Mouse (Mus musculus): Measurements from ENCODE around the gene Slc25a39. TPM values are rescaled to one million over a fixed set of nuclear protein-coding genes. Genes with fewer than 3 reads are reported as not detected.

Slc25a39 gene
- total and polyA plus RNA-seq, 3 experiments, result 108 to 226 (median 199) TPM

DNA sequence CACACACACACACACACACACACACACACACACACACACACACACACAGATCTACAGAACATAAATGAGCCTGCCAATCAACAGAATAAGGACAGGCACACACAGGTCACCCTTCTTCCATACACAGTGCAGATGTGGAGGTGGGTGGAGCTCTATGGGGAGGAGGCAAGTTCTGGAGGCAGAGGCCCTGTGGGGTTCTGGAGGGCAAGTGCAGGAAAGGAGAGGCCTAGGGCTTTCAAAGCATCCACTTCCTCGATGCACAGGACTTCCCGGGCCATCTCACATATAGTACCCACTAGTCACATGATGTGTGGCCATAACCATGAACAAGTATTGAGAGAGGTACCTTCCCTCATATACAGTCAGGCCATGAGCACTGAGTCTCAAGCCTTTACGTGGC lies 52.2 kb downstream of the Slc25a39 start:
- in situ Hi-C loops (cut with MboI; ENCODE audit: low pct_ligation_motif_present, low pct_unique_long_range_greater_than_20kb, low sequenced_read_pairs), result loop anchor here (5.0 kb wide), 1 partner anchor 33 kb away; no protein-coding TSS in a partner anchor
- H3K9ac ChIP-seq (ENCODE audit: insufficient read depth, low read depth), result no peak overlapping the region
- peaks cover 7 to 17% of the 10 kb centered on the region in 2 experiments for H3K4me1 ChIP-seq (ENCODE audit: control insufficient read depth in 1 of 2, insufficient read depth in 2 of 2)
- H3K4me3 ChIP-seq (replicated peaks in 1 of 3; ENCODE audit: low read depth in 2 of 3, low read length in 2 of 3, poor library complexity in 1 of 3), result no peak overlapping the region
- DNase-seq (ENCODE audit: extremely low read depth), result no peak
- dilution Hi-C loops (cut with MboI; ENCODE audit: extremely low pct_ligation_motif_present, extremely low pct_unique_long_range_greater_than_20kb, low sequenced_read_pairs), result no loop called here
- H3K27ac ChIP-seq (ENCODE audit: insufficient read depth, low read depth), result no peak overlapping the region
- no peaks in the 10 kb centered on the region for H3K79me2 ChIP-seq (replicated peaks; ENCODE audit: control insufficient read depth, extremely low read depth, insufficient read depth, poor library complexity, severe bottlenecking)
- H3K36me3 ChIP-seq (replicated peaks in 1 of 2; ENCODE audit: control insufficient read depth in 1 of 2, insufficient read depth in 1 of 2, low read length in 1 of 2), result no peaks in the 10 kb centered on the region
- H3K27me3 ChIP-seq (replicated peaks), result peaks cover 94% of the 10 kb centered on the region
- TF ChIP-seq TCF12 (IDR thresholded peaks at IDR 0.05; ENCODE audit: low read depth, low read length) (no peak), NELFE (IDR thresholded peaks at IDR 0.05; ENCODE audit: low read depth, low read length) (no peak), KAT2A (IDR thresholded peaks at IDR 0.05; ENCODE audit: insufficient replicate concordance, low read length) (no peak), JUN (IDR thresholded peaks at IDR 0.05; ENCODE audit: insufficient read depth, low read depth, low read length) (no peak), TBP (conservative IDR thresholded peaks at IDR 0.05; ENCODE audit: low read depth, low read length) (no peak), JUND (conservative IDR thresholded peaks at IDR 0.05; ENCODE audit: low read depth, low read length) (no peak), CHD2 (IDR thresholded peaks at IDR 0.05; ENCODE audit: low read length) (no peak), IRF4 (IDR thresholded peaks at IDR 0.05; ENCODE audit: low read depth, low read length) (no peak), BHLHE40 (IDR thresholded peaks at IDR 0.05; ENCODE audit: low read depth, low read length) (no peak), PAX5 (IDR thresholded peaks at IDR 0.05; ENCODE audit: low read length) (no peak), RCOR1 (conservative IDR thresholded peaks at IDR 0.05; ENCODE audit: low read depth, low read length) (no peak), UBTF (IDR thresholded peaks at IDR 0.05; ENCODE audit: low read depth, low read length) (no peak), HCFC1 (IDR thresholded peaks at IDR 0.05; ENCODE audit: low read depth, low read length) (no peak), ZC3H11A (IDR thresholded peaks at IDR 0.05; ENCODE audit: low read depth, low read length) (no peak), ZKSCAN1 (IDR thresholded peaks at IDR 0.05; ENCODE audit: borderline replicate concordance, low read depth, low read length) (no peak), USF1 (IDR thresholded peaks at IDR 0.05; ENCODE audit: low read depth, low read length) (no peak), EP300 (IDR thresholded peaks at IDR 0.05; ENCODE audit: low read length) (no peak), GABPA (IDR thresholded peaks at IDR 0.05; ENCODE audit: insufficient replicate concordance, low read depth, low read length) (no peak)
- H3K9me3 ChIP-seq (replicated peaks; ENCODE audit: low read length), result no peaks in the 10 kb centered on the region
- H3K4me2 ChIP-seq (ENCODE audit: insufficient read depth, low read depth, poor library complexity, severe bottlenecking), result no peak overlapping the region

DNA sequence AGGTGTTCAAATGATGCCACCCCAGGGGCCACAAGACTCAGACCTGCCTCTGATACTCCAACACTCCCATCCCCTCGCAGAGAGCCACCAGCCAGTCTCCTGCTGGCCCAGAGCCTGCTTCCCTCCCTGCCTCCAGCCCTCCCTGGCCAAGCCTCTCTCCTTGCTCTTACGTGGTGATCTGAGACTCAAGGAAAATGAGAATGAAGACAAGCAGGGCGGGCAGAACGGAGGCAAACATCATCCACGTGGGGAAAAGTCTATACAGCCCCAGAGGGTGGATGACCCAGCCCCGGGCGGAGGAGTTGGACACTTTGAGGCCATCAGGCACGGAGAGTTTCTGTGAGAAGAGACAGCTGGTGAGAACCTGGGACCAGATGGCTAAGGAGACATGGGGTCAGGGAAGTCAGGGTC lies 54.7 kb downstream of the Slc25a39 start:
- Histone ChIP-seq H3K36me3 (replicated peaks in 1 of 2; ENCODE audit: control insufficient read depth in 1 of 2, insufficient read depth in 1 of 2, low read length in 1 of 2) (no peaks in the 10 kb centered on the region), H3K27ac (ENCODE audit: insufficient read depth, low read depth) (no peak overlapping the region), H3K9ac (ENCODE audit: insufficient read depth, low read depth) (no peak overlapping the region), H3K4me2 (ENCODE audit: insufficient read depth, low read depth, poor library complexity, severe bottlenecking) (no peak overlapping the region), H3K79me2 (replicated peaks; ENCODE audit: control insufficient read depth, extremely low read depth, insufficient read depth, poor library complexity, severe bottlenecking) (no peaks in the 10 kb centered on the region), H3K4me1 (ENCODE audit: control insufficient read depth in 1 of 2, insufficient read depth in 2 of 2) (peaks cover 7 to 17% of the 10 kb centered on the region in 2 experiments), H3K9me3 (replicated peaks; ENCODE audit: low read length) (no peaks in the 10 kb centered on the region), H3K4me3 (replicated peaks in 1 of 3; ENCODE audit: low read depth in 2 of 3, low read length in 2 of 3, poor library complexity in 1 of 3) (no peak overlapping the region), H3K27me3 (replicated peaks) (peaks cover 92% of the 10 kb centered on the region)
- dilution Hi-C loops (cut with MboI; ENCODE audit: extremely low pct_ligation_motif_present, extremely low pct_unique_long_range_greater_than_20kb, low sequenced_read_pairs) (no loop called here), in situ Hi-C loops (cut with MboI; ENCODE audit: low pct_ligation_motif_present, low pct_unique_long_range_greater_than_20kb, low sequenced_read_pairs) (no loop called here)
- DNase-seq (ENCODE audit: extremely low read depth), result no peak
- TF ChIP-seq MAFK (IDR thresholded peaks at IDR 0.05; ENCODE audit: insufficient replicate concordance, low read length) (no peak), TCF12 (IDR thresholded peaks at IDR 0.05; ENCODE audit: low read depth, low read length) (no peak), MEF2A (IDR thresholded peaks at IDR 0.05; ENCODE audit: borderline replicate concordance, low read depth, low read length) (no peak)

Other genes with a start within 250 kb of the Slc25a39 start
- gene Lsm12, start 222.7 kb downstream of the Slc25a39 start, total RNA-seq (2012; rRNA removed), result 66.9 and 78.7 TPM in 2 replicates
- gene Lsm12, start 222.7 kb downstream of the Slc25a39 start, total RNA-seq (2014; rRNA removed), result 70.0 and 78.9 TPM in 2 replicates
- 164 and 185 TPM in 2 replicates for gene Lsm12, start 222.7 kb downstream of the Slc25a39 start, polyA plus RNA-seq (2012; ENCODE audit: insufficient read length, low read depth)
- gene G6pc3, start 218.3 kb downstream of the Slc25a39 start, total RNA-seq (2012; rRNA removed), result 31.9 and 34.7 TPM in 2 replicates
- gene G6pc3, start 218.3 kb downstream of the Slc25a39 start, total RNA-seq (2014; rRNA removed), result 26.3 and 31.3 TPM in 2 replicates
- 65.6 and 72.3 TPM in 2 replicates for gene G6pc3, start 218.3 kb downstream of the Slc25a39 start, polyA plus RNA-seq (2012; ENCODE audit: insufficient read length, low read depth)
- 49.6 and 49.9 TPM in 2 replicates for gene Hdac5, start 177.8 kb downstream of the Slc25a39 start, total RNA-seq (2012; rRNA removed)
- gene Hdac5, start 177.8 kb downstream of the Slc25a39 start, total RNA-seq (2014; rRNA removed), result 23.3 and 24.9 TPM in 2 replicates
- gene Hdac5, start 177.8 kb downstream of the Slc25a39 start, polyA plus RNA-seq (2012; ENCODE audit: insufficient read length, low read depth), result 46.4 and 53.9 TPM in 2 replicates
- 25.6 and 26.2 TPM in 2 replicates for gene BC030867, start 159.1 kb downstream of the Slc25a39 start, total RNA-seq (2012; rRNA removed)
- gene BC030867, start 159.1 kb downstream of the Slc25a39 start, total RNA-seq (2014; rRNA removed), result 9.7 and 11.4 TPM in 2 replicates
- gene BC030867, start 159.1 kb downstream of the Slc25a39 start, polyA plus RNA-seq (2012; ENCODE audit: insufficient read length, low read depth), result 34.0 and 35.2 TPM in 2 replicates
- 0.04 TPM in 1 of 2 replicates, not detected in the other for gene Asb16, start 139.2 kb downstream of the Slc25a39 start, total RNA-seq (2012; rRNA removed)
- not detected in 2 replicates for gene Asb16, start 139.2 kb downstream of the Slc25a39 start, total RNA-seq (2014; rRNA removed)
- not detected in 2 replicates for gene Asb16, start 139.2 kb downstream of the Slc25a39 start, polyA plus RNA-seq (2012; ENCODE audit: insufficient read length, low read depth)
- gene Tmub2, start 123.0 kb downstream of the Slc25a39 start, total RNA-seq (2012; rRNA removed), result 27.8 and 31.0 TPM in 2 replicates
- 24.8 and 27.0 TPM in 2 replicates for gene Tmub2, start 123.0 kb downstream of the Slc25a39 start, total RNA-seq (2014; rRNA removed)
- 32.4 and 32.9 TPM in 2 replicates for gene Tmub2, start 123.0 kb downstream of the Slc25a39 start, polyA plus RNA-seq (2012; ENCODE audit: insufficient read length, low read depth)
- 46.6 and 51.3 TPM in 2 replicates for gene Atxn7l3, start 111.3 kb downstream of the Slc25a39 start, total RNA-seq (2012; rRNA removed)
- 38.3 and 40.7 TPM in 2 replicates for gene Atxn7l3, start 111.3 kb downstream of the Slc25a39 start, total RNA-seq (2014; rRNA removed)
- gene Atxn7l3, start 111.3 kb downstream of the Slc25a39 start, polyA plus RNA-seq (2012; ENCODE audit: insufficient read length, low read depth), result 52.0 and 59.0 TPM in 2 replicates
- gene Ubtf, start 88.2 kb downstream of the Slc25a39 start, total RNA-seq (2012; rRNA removed), result 126 and 142 TPM in 2 replicates
- gene Ubtf, start 88.2 kb downstream of the Slc25a39 start, total RNA-seq (2014; rRNA removed), result 89.9 and 99.8 TPM in 2 replicates
- gene Ubtf, start 88.2 kb downstream of the Slc25a39 start, polyA plus RNA-seq (2012; ENCODE audit: insufficient read length, low read depth), result 124 and 149 TPM in 2 replicates
- 0.08 TPM in 1 of 2 replicates, not detected in the other for gene Slc4a1, start 41.7 kb downstream of the Slc25a39 start, total RNA-seq (2012; rRNA removed)
- gene Slc4a1, start 41.7 kb downstream of the Slc25a39 start, total RNA-seq (2014; rRNA removed), result 0.04 TPM in 1 of 2 replicates, not detected in the other
- not detected in 2 replicates for gene Slc4a1, start 41.7 kb downstream of the Slc25a39 start, polyA plus RNA-seq (2012; ENCODE audit: insufficient read length, low read depth)
- gene Rundc3a, start 14.5 kb downstream of the Slc25a39 start, total RNA-seq (2012; rRNA removed), result 9.0 and 16.3 TPM in 2 replicates
- 1.3 and 1.4 TPM in 2 replicates for gene Rundc3a, start 14.5 kb downstream of the Slc25a39 start, total RNA-seq (2014; rRNA removed)
- gene Rundc3a, start 14.5 kb downstream of the Slc25a39 start, polyA plus RNA-seq (2012; ENCODE audit: insufficient read length, low read depth), result 3.3 and 4.8 TPM in 2 replicates
- 106 and 165 TPM in 2 replicates for gene Grn, start 22.4 kb upstream of the Slc25a39 start, total RNA-seq (2012; rRNA removed)
- gene Grn, start 22.4 kb upstream of the Slc25a39 start, total RNA-seq (2014; rRNA removed), result 63.7 and 80.6 TPM in 2 replicates
- 420 and 453 TPM in 2 replicates for gene Grn, start 22.4 kb upstream of the Slc25a39 start, polyA plus RNA-seq (2012; ENCODE audit: insufficient read length, low read depth)
- gene Fam171a2, start 39.7 kb upstream of the Slc25a39 start, total RNA-seq (2012; rRNA removed), result not detected in 2 replicates
- gene Fam171a2, start 39.7 kb upstream of the Slc25a39 start, total RNA-seq (2014; rRNA removed), result not detected in 2 replicates
- gene Fam171a2, start 39.7 kb upstream of the Slc25a39 start, polyA plus RNA-seq (2012; ENCODE audit: insufficient read length, low read depth), result not detected in 2 replicates
- gene Itga2b, start 62.2 kb upstream of the Slc25a39 start, total RNA-seq (2012; rRNA removed), result 2.2 and 3.0 TPM in 2 replicates
- gene Itga2b, start 62.2 kb upstream of the Slc25a39 start, total RNA-seq (2014; rRNA removed), result 0.81 and 0.95 TPM in 2 replicates
- gene Itga2b, start 62.2 kb upstream of the Slc25a39 start, polyA plus RNA-seq (2012; ENCODE audit: insufficient read length, low read depth), result 2.3 and 3.6 TPM in 2 replicates
- gene Gpatch8, start 148.4 kb upstream of the Slc25a39 start, total RNA-seq (2012; rRNA removed), result 15.4 and 16.6 TPM in 2 replicates
- gene Gpatch8, start 148.4 kb upstream of the Slc25a39 start, total RNA-seq (2014; rRNA removed), result 10.2 and 11.5 TPM in 2 replicates
- gene Gpatch8, start 148.4 kb upstream of the Slc25a39 start, polyA plus RNA-seq (2012; ENCODE audit: insufficient read length, low read depth), result 24.7 and 27.4 TPM in 2 replicates
- 0.42 TPM in 1 of 2 replicates, not detected in the other for gene Gm11627, start 171.5 kb upstream of the Slc25a39 start, total RNA-seq (2012; rRNA removed)
- gene Gm11627, start 171.5 kb upstream of the Slc25a39 start, total RNA-seq (2014; rRNA removed), result 0.46 and 0.63 TPM in 2 replicates
- 0.38 TPM in 1 of 2 replicates, not detected in the other for gene Gm11627, start 171.5 kb upstream of the Slc25a39 start, polyA plus RNA-seq (2012; ENCODE audit: insufficient read length, low read depth)
- gene Fzd2, start 196.4 kb upstream of the Slc25a39 start, total RNA-seq (2012; rRNA removed), result 0.08 and 0.13 TPM in 2 replicates
- gene Fzd2, start 196.4 kb upstream of the Slc25a39 start, total RNA-seq (2014; rRNA removed), result 0.23 and 0.35 TPM in 2 replicates
- gene Fzd2, start 196.4 kb upstream of the Slc25a39 start, polyA plus RNA-seq (2012; ENCODE audit: insufficient read length, low read depth), result 0.15 and 0.20 TPM in 2 replicates

All from CH12.LX (cell line).